Mouse (Mus musculus) heart, adult 2 months (tissue): ENCODE measurements at regions not wholly inside any gene's neighbourhood (a gene's known extent, or its start where the extent isn't known, plus 50 kb on each side); places are given as distances from the start of the nearest gene placed in this dataset.

ENCODE experiments used
- CTCF ChIP-seq: fragments of 200-600 bp; IDR thresholded peaks from 2 replicates; pipeline ENCODE4 v1.8.1; 2022; ENCODE audit warnings: antibody characterized with exemption, mild to moderate bottlenecking, moderate library complexity
- POLR2A ChIP-seq: fragments of 200-500 bp; IDR thresholded peaks from 2 replicates; pipeline ENCODE4 v1.6.1; 2011; ENCODE audit warnings: mild to moderate bottlenecking, low read depth, low read length, control low read depth; ENCODE audit not compliant: insufficient read depth

DNA sequence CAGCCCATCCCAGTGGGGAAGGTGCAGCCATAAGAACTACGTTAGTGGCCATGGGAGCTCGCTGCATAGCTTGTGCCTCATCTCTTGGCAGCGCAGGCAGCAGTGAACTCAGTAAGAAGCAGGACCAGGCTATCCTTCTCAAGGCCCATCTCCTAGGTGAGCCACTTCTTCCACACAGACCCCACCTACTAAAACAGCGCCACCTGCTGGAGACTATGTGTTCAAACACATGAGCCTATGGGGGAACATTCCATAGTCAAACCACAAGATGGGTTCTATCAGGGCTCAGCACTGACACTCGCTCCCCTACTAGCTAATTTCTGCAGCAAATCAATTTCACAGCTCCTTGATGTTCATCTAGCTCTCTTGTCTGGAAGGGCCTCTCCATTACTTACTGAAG is 369.2 kb downstream of the Cd83 start:
- TF ChIP-seq POLR2A: no peak
- peak; percentile 40 for TF ChIP-seq CTCF
